Mouse (Mus musculus) frontal cortex, adult (tissue): ENCODE results near the gene Cd70.
A peak's percentile ranks its signal among the peaks of the same experiment; 100 is the strongest.

ENCODE experiments used
- ATAC-seq: cut with Nextera tagmentation; 2 replicates; pipeline ENCODE4 v1.9.2; 2017; ENCODE audit warnings: mild to moderate bottlenecking, moderate library complexity, mixed read lengths; ENCODE audit not compliant: low TSS enrichment

The Cd70 gene

GRCm38 (mm10) chr17:57148994-57149803, at the start of gene Cd70:
Gene Cd70 (minus strand): TSS chr17:57149777.
- no peak for ATAC-seq

- ATAC-seq = no peak
These were observed 48.7 kb upstream of the Cd70 start for GRCm38 (mm10) chr17:57198252-57198651.

GRCm38 (mm10) chr17:57195326-57196010, 45.9 kb upstream of the Cd70 start:
- ATAC-seq = no peak

- no peak for ATAC-seq
These were observed 45.2 kb upstream of the Cd70 start for GRCm38 (mm10) chr17:57194771-57195170.

- no peak for ATAC-seq
These were observed 44.5 kb upstream of the Cd70 start, which contains the start of gene Tnfsf14 for GRCm38 (mm10) chr17:57194041-57194507. Gene Tnfsf14 (minus strand): TSS chr17:57194177.

GRCm38 (mm10) chr17:57188510-57189192, 39.1 kb upstream of the Cd70 start:
- no peak for ATAC-seq

GRCm38 (mm10) chr17:57185641-57186040, 36.1 kb upstream of the Cd70 start:
- no peak for ATAC-seq

GRCm38 (mm10) chr17:57182871-57183270, 33.3 kb upstream of the Cd70 start:
- no peak for ATAC-seq

GRCm38 (mm10) chr17:57180363-57180762, 30.8 kb upstream of the Cd70 start:
- no peak for ATAC-seq

- ATAC-seq = no peak
These were observed 23.8 kb upstream of the Cd70 start for GRCm38 (mm10) chr17:57173351-57173750.

GRCm38 (mm10) chr17:57172378-57172777, 22.8 kb upstream of the Cd70 start:
- no peak for ATAC-seq

GRCm38 (mm10) chr17:57170616-57171260, 21.2 kb upstream of the Cd70 start:
- ATAC-seq = no peak

GRCm38 (mm10) chr17:57166800-57167791, 17.5 kb upstream of the Cd70 start:
- ATAC-seq = peak; percentile 96

- ATAC-seq = no peak
These were observed 4.2 kb upstream of the Cd70 start for GRCm38 (mm10) chr17:57153787-57154186.

GRCm38 (mm10) chr17:57153006-57153405, 3.4 kb upstream of the Cd70 start:
- no peak for ATAC-seq

GRCm38 (mm10) chr17:57148343-57148742, 1.2 kb downstream of the Cd70 start:
- no peak for ATAC-seq

GRCm38 (mm10) chr17:57145115-57145514, 4.5 kb downstream of the Cd70 start:
- ATAC-seq = no peak

- ATAC-seq = no peak
These were observed 5.9 kb downstream of the Cd70 start for GRCm38 (mm10) chr17:57143704-57144103.

GRCm38 (mm10) chr17:57139708-57140107, 9.9 kb downstream of the Cd70 start:
- no peak for ATAC-seq

GRCm38 (mm10) chr17:57138676-57139075, 10.9 kb downstream of the Cd70 start:
- no peak for ATAC-seq

- no peak for ATAC-seq
These were observed 13.9 kb downstream of the Cd70 start for GRCm38 (mm10) chr17:57135635-57136034.
